Mouse (Mus musculus): ENCODE results near the gene Enthd1. TPM values are rescaled to one million over a fixed set of nuclear protein-coding genes. Genes with fewer than 3 reads are reported as not detected.

Gene Enthd1
- total RNA-seq, 1 experiment from 2014 or later: not detected

Other genes with a start within 250 kb of the Enthd1 start
- 0.38 and 0.49 TPM in 2 replicates for gene Grap2, start 7.4 kb upstream of the Enthd1 start, total RNA-seq (2021)
- 0.15 TPM in 1 of 2 replicates, not detected in the other for gene Fam83f, start 106.7 kb upstream of the Enthd1 start, total RNA-seq (2021)
- gene Tnrc6b, start 146.2 kb upstream of the Enthd1 start, total RNA-seq (2021): 75.0 and 83.4 TPM in 2 replicates